ENCODE assay signal across 8 mouse cellular contexts in the genomic region with DNA sequence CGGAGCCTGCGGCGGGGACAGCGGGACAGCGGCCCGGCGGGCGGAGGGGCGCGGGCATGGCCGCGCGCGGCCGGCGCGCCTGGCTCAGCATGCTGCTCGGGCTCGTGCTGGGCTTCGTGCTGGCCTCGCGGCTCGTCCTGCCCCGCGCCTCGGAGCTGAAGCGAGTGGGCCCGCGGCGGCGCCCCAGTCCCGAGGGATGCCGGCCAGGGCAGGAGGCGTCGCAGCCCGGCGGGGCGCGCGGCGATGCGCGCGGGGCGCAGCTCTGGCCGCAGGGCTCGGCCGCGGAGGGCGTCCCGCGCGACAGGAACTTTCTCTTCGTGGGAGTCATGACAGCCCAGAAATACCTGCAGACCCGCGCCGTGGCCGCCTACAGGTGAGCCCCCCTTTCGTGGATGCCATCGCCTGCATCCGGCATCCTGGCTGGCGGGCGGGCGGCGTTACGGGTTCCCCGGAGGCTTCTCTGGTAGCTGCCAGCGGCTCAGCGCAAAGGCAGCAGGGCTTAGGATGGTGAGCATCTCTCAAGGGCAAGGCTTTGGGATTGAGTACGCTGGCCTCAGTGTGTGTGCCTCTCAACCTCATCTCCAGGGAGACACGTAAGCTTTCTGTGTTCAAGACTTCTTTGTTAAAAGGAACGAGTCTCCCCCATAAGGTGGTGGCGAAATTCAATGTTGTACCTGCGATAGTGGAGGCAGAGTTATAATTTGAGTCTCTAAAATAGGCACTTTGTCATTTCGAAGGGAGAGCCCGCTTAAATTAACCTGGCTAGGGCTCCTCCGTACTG. TPM values are rescaled to one million over a fixed set of nuclear protein-coding genes. Genes with fewer than 3 reads are reported as not detected.
DNase-seq lines count a peak whose midpoint lies in the region; ATAC-seq and TF ChIP-seq lines count a peak whose summit lies in the region.

No protein-coding gene starts in this region.

- no peaks in the 10 kb centered on the region for H3K36me3 ChIP-seq in lung, embryonic 14.5 days (ENCODE audit: insufficient read depth)
- no peaks in the 10 kb centered on the region for H3K36me3 ChIP-seq in forebrain, embryonic 11.5 days (ENCODE audit: control insufficient read depth, insufficient read depth, low read length)
- no peaks in the 10 kb centered on the region for H3K36me3 ChIP-seq in lung, postnatal 0 days (ENCODE audit: insufficient read depth, low read length)

- peak overlapping the region; percentile 90 for H3K27ac ChIP-seq in lung, embryonic 14.5 days (ENCODE audit: low read depth)
- H3K27ac ChIP-seq in forebrain, embryonic 11.5 days (ENCODE audit: low read depth, low read length), result peak overlapping the region; percentile 89
- H3K27ac ChIP-seq in lung, postnatal 0 days (ENCODE audit: low read length), result peak overlapping the region; percentile 86

- no peaks in the 10 kb centered on the region for H3K27me3 ChIP-seq in lung, embryonic 14.5 days (ENCODE audit: insufficient read depth, low read length)
- peaks cover 2% of the 10 kb centered on the region; the same call in 1 of the 2 replicates for H3K27me3 ChIP-seq in forebrain, embryonic 11.5 days (ENCODE audit: control insufficient read depth, insufficient read depth, low read length)
- H3K27me3 ChIP-seq in lung, postnatal 0 days (replicated peaks; ENCODE audit: insufficient read depth, low read length), result no peaks in the 10 kb centered on the region

- peak overlapping the region; percentile 90 for H3K4me2 ChIP-seq in lung, embryonic 14.5 days
- H3K4me2 ChIP-seq in forebrain, embryonic 11.5 days (ENCODE audit: low read depth, low read length, severe bottlenecking), result peak overlapping the region; percentile 84
- peak overlapping the region; percentile 89 for H3K4me2 ChIP-seq in lung, postnatal 0 days (replicated peaks; ENCODE audit: low read depth, low read length)

- WGBS in lung, embryonic 14.5 days, result under 1% methylated on average over 64 of the region's 77 CpGs
- under 1% methylated on average over 60 of the region's 77 CpGs for WGBS in forebrain, embryonic 11.5 days
- under 1% methylated on average over 43 of the region's 77 CpGs for WGBS in lung, postnatal 0 days

- peaks cover 29% of the 10 kb centered on the region for H3K4me1 ChIP-seq in lung, embryonic 14.5 days (ENCODE audit: insufficient read depth)
- peaks cover 5% of the 10 kb centered on the region; the same call in 1 of the 2 replicates for H3K4me1 ChIP-seq in forebrain, embryonic 11.5 days (replicated peaks; ENCODE audit: control insufficient read depth, insufficient read depth, low read length)
- peaks cover 16% of the 10 kb centered on the region; the same call in 1 of the 2 replicates for H3K4me1 ChIP-seq in lung, postnatal 0 days (ENCODE audit: insufficient read depth, low read depth, low read length)

- DNase-seq in lung, embryonic 14.5 days, result peak; percentile 55
- DNase-seq in lung, postnatal 25 days (ENCODE audit: low spot score), result no peak
- peak; percentile 54 for DNase-seq in brain, adult 2 months (ENCODE audit: low read depth, low spot score)
- peak; percentile 79 for DNase-seq in forebrain, embryonic 11.5 days (ENCODE audit: low spot score)
- peak; percentile 70 for DNase-seq in induced T-regulatory cell, adult 2 months (ENCODE audit: low read depth)
- peak; percentile 42 for DNase-seq in lung, postnatal 0 days (ENCODE audit: low spot score)
- DNase-seq in retina, postnatal 1 day, result peak; percentile 62
- DNase-seq in yolk sac, embryonic 10.5 days (ENCODE audit: low spot score), result peak; percentile 33

- peak overlapping the region; percentile 91 for H3K4me3 ChIP-seq in lung, embryonic 14.5 days (ENCODE audit: low read depth, low read length)
- H3K4me3 ChIP-seq in forebrain, embryonic 11.5 days (ENCODE audit: low read depth, low read length), result peak overlapping the region; percentile 90
- peak overlapping the region; percentile 74 for H3K4me3 ChIP-seq in lung, postnatal 0 days (ENCODE audit: low read depth, low read length)

- TF ChIP-seq EP300 in lung, postnatal 0 days (IDR thresholded peaks at IDR 0.05), result no peak

- ATAC-seq in lung, embryonic 14.5 days (ENCODE audit: insufficient read depth), result peak; percentile 54; the same call in 1 of the 2 replicates
- ATAC-seq in forebrain, embryonic 11.5 days (replicated peaks; ENCODE audit: low FRiP score), result peak; percentile 53
- ATAC-seq in lung, postnatal 0 days, result peak; percentile 12

- H3K9ac ChIP-seq in lung, embryonic 14.5 days, result peak overlapping the region; percentile 94
- peak overlapping the region; percentile 94 for H3K9ac ChIP-seq in forebrain, embryonic 11.5 days (ENCODE audit: low read length)
- H3K9ac ChIP-seq in lung, postnatal 0 days (replicated peaks; ENCODE audit: low read depth), result peak overlapping the region; percentile 81

- H3K9me3 ChIP-seq in lung, embryonic 14.5 days (ENCODE audit: low read depth, low read length), result no peaks in the 10 kb centered on the region
- no peaks in the 10 kb centered on the region for H3K9me3 ChIP-seq in forebrain, embryonic 11.5 days (ENCODE audit: control insufficient read depth, low read length)
- no peaks in the 10 kb centered on the region for H3K9me3 ChIP-seq in lung, postnatal 0 days (ENCODE audit: low read length)

- TF ChIP-seq CTCF in lung, embryonic 14.5 days (IDR thresholded peaks at IDR 0.05; ENCODE audit: low read depth), result no peak
- TF ChIP-seq CTCF in lung, postnatal 0 days (IDR thresholded peaks at IDR 0.05), result no peak

RNA-seq across cellular contexts. Expression of a gene that starts 0.7 kb away (rescaled TPM):
- polyA plus RNA-seq in lung, embryonic 14.5 days (2014; fragmentation: Nextera tagmentation; extraction: Ambion mirVana), result 29.0 and 29.9 TPM in 2 replicates
- 17.7 and 18.6 TPM in 2 replicates for polyA plus RNA-seq in forebrain, embryonic 11.5 days (2014; fragmentation: Nextera tagmentation; extraction: Ambion mirVana)
- 22.5 and 23.7 TPM in 2 replicates for polyA plus RNA-seq in lung, postnatal 0 days (2015; fragmentation: Nextera tagmentation; extraction: Ambion mirVana)

RNA-seq across cellular contexts. Expression of a gene that starts 30.6 kb away (rescaled TPM):
- 95.3 and 102 TPM in 2 replicates for polyA plus RNA-seq in lung, embryonic 14.5 days (2014; fragmentation: Nextera tagmentation; extraction: Ambion mirVana)
- polyA plus RNA-seq in forebrain, embryonic 11.5 days (2014; fragmentation: Nextera tagmentation; extraction: Ambion mirVana), result 62.8 and 64.2 TPM in 2 replicates
- polyA plus RNA-seq in lung, postnatal 0 days (2015; fragmentation: Nextera tagmentation; extraction: Ambion mirVana), result 164 and 167 TPM in 2 replicates

RNA-seq across cellular contexts. Expression of a gene that starts 51.2 kb away (rescaled TPM):
- 196 and 200 TPM in 2 replicates for polyA plus RNA-seq in lung, embryonic 14.5 days (2014; fragmentation: Nextera tagmentation; extraction: Ambion mirVana)
- 229 and 250 TPM in 2 replicates for polyA plus RNA-seq in forebrain, embryonic 11.5 days (2014; fragmentation: Nextera tagmentation; extraction: Ambion mirVana)
- polyA plus RNA-seq in lung, postnatal 0 days (2015; fragmentation: Nextera tagmentation; extraction: Ambion mirVana), result 58.0 and 59.1 TPM in 2 replicates
